Mouse (Mus musculus): ENCODE results near the gene Fancc. TPM values are rescaled to one million over a fixed set of nuclear protein-coding genes. Genes with fewer than 3 reads are reported as not detected.

Gene Fancc
- polyA plus RNA-seq, 1 experiment from 2014 or later = 18.1 TPM

GRCm38 (mm10) chr13:63305160-63306011 lies 191.7 kb downstream of the Fancc start:
- Histone ChIP-seq H3K9me3 (ENCODE audit: control insufficient read depth, low read length) (no peaks in the 10 kb centered on the region), H3K9ac (replicated peaks; ENCODE audit: low read length) (no peak overlapping the region), H3K27ac (replicated peaks; ENCODE audit: low read depth, low read length) (no peak overlapping the region), H3K27me3 (ENCODE audit: control insufficient read depth, insufficient read depth, low read length) (no peaks in the 10 kb centered on the region), H3K36me3 (ENCODE audit: control insufficient read depth, insufficient read depth, low read length) (peaks cover 22% of the 10 kb centered on the region), H3K4me3 (replicated peaks; ENCODE audit: low read depth, low read length) (no peak overlapping the region), H3K4me2 (ENCODE audit: low read length) (no peak overlapping the region), H3K4me1 (ENCODE audit: control insufficient read depth, insufficient read depth, low read length) (0 out of 2 replicates have a peak, but pooled peaks cover 5% of the 10 kb centered on the region)
- DNase-seq (no peak), ATAC-seq (ENCODE audit: low FRiP score, low TSS enrichment) (no peak)
- 71% methylated on average over 16 of the region's 16 CpGs for WGBS

GRCm38 (mm10) chr13:63304799-63305159 lies 192.3 kb downstream of the Fancc start:
- ATAC-seq (ENCODE audit: low FRiP score, low TSS enrichment) (no peak), DNase-seq (no peak)
- Histone ChIP-seq H3K4me1 (ENCODE audit: control insufficient read depth, insufficient read depth, low read length) (0 out of 2 replicates have a peak, but pooled peaks cover 5% of the 10 kb centered on the region), H3K4me3 (replicated peaks; ENCODE audit: low read depth, low read length) (no peak overlapping the region), H3K27ac (replicated peaks; ENCODE audit: low read depth, low read length) (no peak overlapping the region), H3K9ac (replicated peaks; ENCODE audit: low read length) (no peak overlapping the region), H3K4me2 (ENCODE audit: low read length) (no peak overlapping the region), H3K36me3 (ENCODE audit: control insufficient read depth, insufficient read depth, low read length) (peaks cover 22% of the 10 kb centered on the region), H3K9me3 (ENCODE audit: control insufficient read depth, low read length) (no peaks in the 10 kb centered on the region), H3K27me3 (ENCODE audit: control insufficient read depth, insufficient read depth, low read length) (no peaks in the 10 kb centered on the region)
- WGBS = 56% methylated on average over 3 of the region's 3 CpGs

DNA sequence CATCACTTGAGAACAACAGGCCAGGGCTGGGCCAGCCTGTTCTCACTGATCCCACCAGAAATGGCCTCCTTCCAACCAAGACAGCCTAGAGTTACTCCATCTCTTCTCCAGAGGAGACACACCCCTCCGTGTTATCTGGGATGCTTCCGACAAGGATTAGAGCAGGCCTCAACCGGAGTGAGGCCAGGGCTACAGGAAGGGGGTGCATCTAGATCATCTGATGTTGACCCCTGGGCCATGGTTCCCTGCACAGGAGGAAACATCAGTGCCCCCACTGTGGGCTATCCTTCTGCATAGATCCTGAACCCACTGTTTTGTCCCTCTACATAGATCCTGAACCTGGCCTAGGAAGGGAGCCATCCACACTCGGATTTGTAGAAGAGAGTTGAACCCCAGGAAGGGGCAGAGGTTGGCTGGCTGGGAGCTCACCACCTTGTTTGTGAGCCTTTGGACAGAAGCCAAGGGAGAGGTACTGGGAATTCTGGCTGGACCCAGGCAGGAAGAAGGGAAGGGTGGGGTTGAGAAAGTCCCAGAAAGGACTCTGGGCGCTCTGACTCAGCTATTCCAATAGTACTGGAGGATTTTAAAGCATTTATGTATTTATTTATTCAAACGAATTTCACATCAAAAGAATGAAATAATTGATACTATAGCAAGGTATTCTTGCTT lies 192.8 kb downstream of the Fancc start:
- no peak overlapping the region for H3K4me2 ChIP-seq (ENCODE audit: low read length)
- H3K9me3 ChIP-seq (ENCODE audit: control insufficient read depth, low read length) = no peaks in the 10 kb centered on the region
- no peaks in the 10 kb centered on the region for H3K27me3 ChIP-seq (ENCODE audit: control insufficient read depth, insufficient read depth, low read length)
- no peak overlapping the region for H3K27ac ChIP-seq (replicated peaks; ENCODE audit: low read depth, low read length)
- DNase-seq (no peak), ATAC-seq (ENCODE audit: low FRiP score, low TSS enrichment) (no peak)
- H3K4me1 ChIP-seq (ENCODE audit: control insufficient read depth, insufficient read depth, low read length) = 0 out of 2 replicates have a peak, but pooled peaks cover 5% of the 10 kb centered on the region
- WGBS = 76% methylated on average over 6 of the region's 6 CpGs
- no peak overlapping the region for H3K4me3 ChIP-seq (replicated peaks; ENCODE audit: low read depth, low read length)
- no peak overlapping the region for H3K9ac ChIP-seq (replicated peaks; ENCODE audit: low read length)
- peaks cover 22% of the 10 kb centered on the region for H3K36me3 ChIP-seq (ENCODE audit: control insufficient read depth, insufficient read depth, low read length)

DNA sequence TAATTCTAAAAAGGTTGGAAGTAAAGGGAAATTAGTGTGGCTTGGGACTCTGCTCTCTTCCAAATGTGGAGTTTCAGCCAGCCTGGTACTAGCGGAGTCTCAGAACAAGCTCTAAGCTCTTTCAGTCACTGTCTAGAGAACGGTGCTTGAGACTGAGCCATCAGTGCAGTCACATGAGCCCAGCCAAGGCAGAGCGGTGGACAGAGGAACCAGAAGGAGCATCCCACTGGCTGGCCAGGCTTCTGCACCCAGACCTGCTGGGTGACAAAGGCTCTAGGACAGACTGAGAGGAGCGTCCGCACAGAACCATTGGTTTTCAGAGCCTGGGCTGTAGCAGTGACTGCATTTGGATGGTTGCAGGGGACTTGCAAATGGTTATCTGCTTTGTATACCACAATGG lies 194.7 kb downstream of the Fancc start:
- WGBS = 85% methylated on average over 5 of the region's 5 CpGs
- H3K9me3 ChIP-seq (ENCODE audit: control insufficient read depth, low read length) = no peaks in the 10 kb centered on the region
- no peak overlapping the region for H3K9ac ChIP-seq (replicated peaks; ENCODE audit: low read length)
- H3K27me3 ChIP-seq (ENCODE audit: control insufficient read depth, insufficient read depth, low read length) = no peaks in the 10 kb centered on the region
- 0 out of 2 replicates have a peak, but pooled peaks cover 5% of the 10 kb centered on the region for H3K4me1 ChIP-seq (ENCODE audit: control insufficient read depth, insufficient read depth, low read length)
- no peak overlapping the region for H3K27ac ChIP-seq (replicated peaks; ENCODE audit: low read depth, low read length)
- H3K4me2 ChIP-seq (ENCODE audit: low read length) = no peak overlapping the region
- no peak overlapping the region for H3K4me3 ChIP-seq (replicated peaks; ENCODE audit: low read depth, low read length)
- peaks cover 35% of the 10 kb centered on the region for H3K36me3 ChIP-seq (ENCODE audit: control insufficient read depth, insufficient read depth, low read length)
- no peak for ATAC-seq (ENCODE audit: low FRiP score, low TSS enrichment)
- DNase-seq = no peak

GRCm38 (mm10) chr13:63301764-63302209 lies 195.3 kb downstream of the Fancc start:
- H3K4me1 ChIP-seq (ENCODE audit: control insufficient read depth, insufficient read depth, low read length) = 0 out of 2 replicates have a peak, but pooled peaks cover 5% of the 10 kb centered on the region
- H3K9me3 ChIP-seq (ENCODE audit: control insufficient read depth, low read length) = no peaks in the 10 kb centered on the region
- H3K4me2 ChIP-seq (ENCODE audit: low read length) = no peak overlapping the region
- H3K4me3 ChIP-seq (replicated peaks; ENCODE audit: low read depth, low read length) = no peak overlapping the region
- H3K36me3 ChIP-seq (ENCODE audit: control insufficient read depth, insufficient read depth, low read length) = peaks cover 39% of the 10 kb centered on the region
- WGBS = 49% methylated on average over 3 of the region's 3 CpGs
- H3K27me3 ChIP-seq (ENCODE audit: control insufficient read depth, insufficient read depth, low read length) = no peaks in the 10 kb centered on the region
- ATAC-seq (ENCODE audit: low FRiP score, low TSS enrichment) = no peak
- peak; percentile 39 for DNase-seq
- H3K27ac ChIP-seq (replicated peaks; ENCODE audit: low read depth, low read length) = 0 out of 2 replicates have a peak overlapping the region, but pooled peaks have one; percentile 20
- no peak overlapping the region for H3K9ac ChIP-seq (replicated peaks; ENCODE audit: low read length)

DNA sequence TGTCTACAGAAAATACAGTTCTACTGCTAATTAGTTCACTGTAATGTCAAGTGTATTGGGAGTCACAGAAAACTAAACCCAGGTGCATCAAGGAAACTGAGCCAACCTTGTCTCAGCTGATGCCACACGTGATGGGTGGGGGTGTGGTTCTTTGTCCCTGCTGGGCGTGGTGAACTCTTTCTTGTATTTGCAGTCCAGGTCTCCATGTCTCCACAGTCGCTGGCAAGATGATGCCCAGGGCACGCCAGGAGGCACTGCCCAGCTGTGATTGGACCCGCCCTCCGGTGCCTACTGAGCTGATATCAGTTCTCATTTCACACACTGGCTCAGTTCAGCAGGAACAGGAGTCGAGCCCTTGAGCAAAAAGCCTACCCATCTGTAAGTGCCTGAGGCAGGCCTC lies 196.1 kb downstream of the Fancc start:
- no peak for ATAC-seq (ENCODE audit: low FRiP score, low TSS enrichment)

GRCm38 (mm10) chr13:63298931-63299330 lies 198.1 kb downstream of the Fancc start:
- H3K4me1 ChIP-seq (ENCODE audit: control insufficient read depth, insufficient read depth, low read length) = peaks cover 18% of the 10 kb centered on the region; the same call in 1 of the 2 replicates
- no peak overlapping the region for H3K27ac ChIP-seq (replicated peaks; ENCODE audit: low read depth, low read length)
- no peaks in the 10 kb centered on the region for H3K9me3 ChIP-seq (ENCODE audit: control insufficient read depth, low read length)
- 87% methylated on average over 5 of the region's 5 CpGs for WGBS
- no peak overlapping the region for H3K4me2 ChIP-seq (ENCODE audit: low read length)
- ATAC-seq (ENCODE audit: low FRiP score, low TSS enrichment) (no peak), DNase-seq (no peak)
- peaks cover 39% of the 10 kb centered on the region for H3K36me3 ChIP-seq (ENCODE audit: control insufficient read depth, insufficient read depth, low read length)
- no peak overlapping the region for H3K9ac ChIP-seq (replicated peaks; ENCODE audit: low read length)
- H3K4me3 ChIP-seq (replicated peaks; ENCODE audit: low read depth, low read length) = no peak overlapping the region
- no peaks in the 10 kb centered on the region for H3K27me3 ChIP-seq (ENCODE audit: control insufficient read depth, insufficient read depth, low read length)

More for the DNA sequence above, 196.1 kb downstream of the Fancc start:
- no peak overlapping the region for H3K4me2 ChIP-seq (ENCODE audit: low read length)
- no peaks in the 10 kb centered on the region for H3K9me3 ChIP-seq (ENCODE audit: control insufficient read depth, low read length)
- no peaks in the 10 kb centered on the region for H3K27me3 ChIP-seq (ENCODE audit: control insufficient read depth, insufficient read depth, low read length)
- WGBS = 88% methylated on average over 7 of the region's 7 CpGs
- no peak overlapping the region for H3K9ac ChIP-seq (replicated peaks; ENCODE audit: low read length)
- no peak for DNase-seq
- H3K4me1 ChIP-seq (ENCODE audit: control insufficient read depth, insufficient read depth, low read length) = 0 out of 2 replicates have a peak, but pooled peaks cover 5% of the 10 kb centered on the region
- H3K4me3 ChIP-seq (replicated peaks; ENCODE audit: low read depth, low read length) = no peak overlapping the region
- no peak overlapping the region for H3K27ac ChIP-seq (replicated peaks; ENCODE audit: low read depth, low read length)
- H3K36me3 ChIP-seq (ENCODE audit: control insufficient read depth, insufficient read depth, low read length) = peaks cover 42% of the 10 kb centered on the region

DNA sequence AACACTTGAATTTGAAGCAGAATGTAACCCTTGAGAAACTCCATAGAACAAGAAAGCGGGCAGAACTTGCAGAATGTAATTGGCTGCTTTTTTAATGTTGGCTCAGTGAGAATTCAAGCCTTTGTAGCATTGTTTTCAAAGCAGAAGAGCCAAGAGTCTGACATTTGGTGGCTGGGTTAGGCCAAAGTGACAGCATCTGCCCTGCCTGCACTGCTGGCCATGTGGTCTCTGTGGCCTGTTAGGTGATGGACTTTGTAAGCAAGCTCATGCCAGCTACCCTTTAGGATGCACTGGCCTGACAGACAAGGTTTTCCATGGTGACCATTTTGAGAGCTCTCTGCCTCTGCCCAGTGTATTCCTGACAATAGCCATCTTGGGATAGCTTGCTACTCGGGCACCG lies 199.1 kb downstream of the Fancc start:
- ATAC-seq (ENCODE audit: low FRiP score, low TSS enrichment) (no peak), DNase-seq (no peak)
- H3K4me2 ChIP-seq (ENCODE audit: low read length) = no peak overlapping the region
- WGBS = 89% methylated on average over 3 of the region's 3 CpGs
- no peaks in the 10 kb centered on the region for H3K27me3 ChIP-seq (ENCODE audit: control insufficient read depth, insufficient read depth, low read length)
- no peak overlapping the region for H3K27ac ChIP-seq (replicated peaks; ENCODE audit: low read depth, low read length)
- peaks cover 32% of the 10 kb centered on the region for H3K36me3 ChIP-seq (ENCODE audit: control insufficient read depth, insufficient read depth, low read length)
- H3K4me1 ChIP-seq (ENCODE audit: control insufficient read depth, insufficient read depth, low read length) = peaks cover 18% of the 10 kb centered on the region; the same call in 1 of the 2 replicates
- no peak overlapping the region for H3K9ac ChIP-seq (replicated peaks; ENCODE audit: low read length)
- H3K9me3 ChIP-seq (ENCODE audit: control insufficient read depth, low read length) = no peaks in the 10 kb centered on the region
- no peak overlapping the region for H3K4me3 ChIP-seq (replicated peaks; ENCODE audit: low read depth, low read length)
